Mouse (Mus musculus): ENCODE results near the gene Mrm3. TPM values are rescaled to one million over a fixed set of nuclear protein-coding genes. Genes with fewer than 3 reads are reported as not detected.

Gene Mrm3
- total RNA-seq, 2 experiments from 2014 or later, result 16.8 to 18.3 TPM

DNA sequence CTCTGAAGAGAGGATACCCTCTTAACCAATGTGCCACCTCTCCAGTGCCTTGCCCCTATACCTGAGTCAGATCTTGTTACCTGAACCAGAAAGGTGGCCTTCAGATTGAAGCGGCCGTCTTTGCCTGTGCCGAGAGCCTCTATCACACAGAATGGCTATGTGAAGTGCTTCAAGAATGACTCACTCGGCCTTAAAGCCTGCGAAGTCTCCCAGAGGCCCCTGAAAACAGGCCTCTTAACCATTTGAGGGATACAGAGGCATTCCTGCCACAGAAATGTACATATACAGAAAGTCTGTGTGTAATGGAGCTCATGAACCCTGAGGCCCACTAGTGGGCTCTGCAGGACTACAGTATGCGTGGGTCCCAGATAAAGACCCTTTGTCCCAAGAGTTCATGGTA is 40.3 kb downstream of the Mrm3 start:
- DNase-seq (ENCODE audit: low spot score in 2 of 2), result no peak
- intact Hi-C loops (cut with DNase I), result no loop called here

DNA sequence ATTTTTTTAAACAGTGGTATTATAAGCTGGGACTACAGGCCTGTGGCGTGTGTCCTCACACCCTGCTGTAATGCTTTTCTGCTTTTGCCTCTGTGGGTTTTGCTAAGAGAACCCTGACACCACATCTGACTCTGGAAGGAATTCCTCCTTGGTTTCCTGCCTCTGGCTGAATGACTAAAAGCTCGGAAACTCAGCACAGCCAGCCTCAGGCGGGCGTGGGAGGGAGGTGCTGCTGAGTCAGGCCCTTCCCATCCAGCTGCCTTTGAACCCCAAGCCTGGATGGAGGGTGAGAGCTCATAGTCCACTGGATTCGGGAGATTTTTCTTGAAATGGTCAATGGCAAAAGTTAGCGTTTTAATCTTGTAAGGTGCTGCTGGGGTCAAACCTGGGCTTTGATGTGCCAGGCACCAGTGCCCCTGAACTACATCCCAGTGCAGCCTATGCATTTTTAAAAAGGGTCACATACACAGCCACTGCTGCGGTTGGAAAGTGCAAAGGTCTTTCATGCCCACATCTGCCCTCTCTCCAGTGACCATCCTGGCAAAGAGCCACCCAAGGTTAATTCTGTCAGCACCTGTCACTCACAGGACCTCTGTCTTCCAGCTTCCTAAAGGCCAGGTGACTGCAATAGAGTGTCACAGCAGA is 42.0 kb downstream of the Mrm3 start:
- peak in 1 of 2 experiments; percentile 59 for DNase-seq (ENCODE audit: low spot score in 2 of 2)
- intact Hi-C loops (cut with DNase I), result loop anchor here (5.0 kb wide), 1 partner anchor 418 kb away; no protein-coding TSS in a partner anchor

DNA sequence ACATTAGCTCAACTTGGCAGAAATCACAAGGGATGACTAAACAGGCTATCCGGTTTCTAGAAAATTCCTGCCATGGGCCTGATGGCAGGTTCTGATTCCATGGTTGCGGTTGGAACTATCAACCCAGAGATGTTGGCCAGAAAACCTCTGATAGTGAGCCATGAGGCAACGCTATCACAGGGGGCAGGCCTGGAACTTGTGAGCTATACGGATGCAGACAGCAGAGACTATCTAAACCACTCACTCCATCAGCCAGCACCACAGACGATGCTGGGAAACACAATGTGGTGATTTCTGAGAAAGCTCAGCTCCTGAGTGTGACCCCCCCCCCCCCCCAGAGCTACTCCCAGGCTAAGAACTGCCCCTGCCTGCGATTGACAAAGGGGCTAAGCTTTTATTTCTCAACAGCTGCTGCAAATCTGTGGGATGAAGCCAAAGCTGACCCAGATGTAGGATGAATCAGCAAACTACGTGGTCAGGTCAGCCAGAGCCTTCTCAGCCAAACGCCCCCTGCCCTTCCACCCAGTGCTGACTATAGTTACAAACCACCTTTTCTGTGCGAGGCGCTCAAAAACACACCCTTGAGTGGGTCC is 43.1 kb downstream of the Mrm3 start:
- no peak for DNase-seq (ENCODE audit: low spot score in 2 of 2)
- intact Hi-C loops (cut with DNase I), result loop anchor here (5.0 kb wide), 1 partner anchor 419 kb away; no protein-coding TSS in a partner anchor

DNA sequence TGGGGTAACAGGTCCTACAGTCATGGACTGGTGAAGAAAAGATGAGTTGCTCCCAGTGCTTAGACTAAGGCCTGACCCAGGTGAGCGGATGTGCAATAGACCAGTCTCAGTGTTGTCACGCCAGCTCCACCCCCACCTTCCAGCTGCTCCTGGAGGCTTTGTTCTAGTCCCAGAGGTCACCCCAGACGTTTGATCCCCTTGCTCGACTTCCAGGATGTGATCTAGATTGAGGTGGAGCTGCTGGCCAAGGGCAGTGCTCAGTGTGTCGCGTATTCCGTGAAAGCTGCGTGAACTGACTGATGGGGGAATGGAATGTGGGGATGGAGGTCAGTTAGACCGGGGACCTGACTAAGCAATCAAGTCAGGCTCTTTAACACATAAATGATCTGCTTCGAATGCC is 43.8 kb downstream of the Mrm3 start:
- no peak for DNase-seq (ENCODE audit: low spot score in 2 of 2)
- intact Hi-C loops (cut with DNase I), result loop anchor here (5.0 kb wide), 1 partner anchor 420 kb away; no protein-coding TSS in a partner anchor

DNA sequence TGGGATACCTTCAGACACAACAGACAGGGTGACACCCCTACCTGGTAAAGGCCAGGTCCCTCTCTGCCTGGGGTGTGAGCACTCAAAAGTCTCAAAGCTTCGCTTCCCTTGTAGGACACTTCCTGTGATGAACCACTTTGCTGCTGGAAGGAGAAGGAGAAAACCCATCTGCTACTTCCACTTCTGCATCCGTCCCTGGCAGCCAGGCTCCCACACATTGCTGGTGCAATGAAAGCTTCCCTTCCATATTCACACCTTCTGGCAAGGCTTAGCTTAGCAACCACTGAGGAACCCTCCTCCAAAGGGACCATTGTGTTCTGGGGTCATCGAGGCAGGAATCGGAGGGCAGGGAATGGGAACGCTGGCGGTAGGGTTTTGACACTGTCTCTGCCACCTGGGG is 45.1 kb downstream of the Mrm3 start:
- intact Hi-C loops (cut with DNase I), result loop anchor here (5.0 kb wide), 1 partner anchor 421 kb away; no protein-coding TSS in a partner anchor
- peak; percentile 48 to 82 for DNase-seq (ENCODE audit: low spot score in 2 of 2)

DNA sequence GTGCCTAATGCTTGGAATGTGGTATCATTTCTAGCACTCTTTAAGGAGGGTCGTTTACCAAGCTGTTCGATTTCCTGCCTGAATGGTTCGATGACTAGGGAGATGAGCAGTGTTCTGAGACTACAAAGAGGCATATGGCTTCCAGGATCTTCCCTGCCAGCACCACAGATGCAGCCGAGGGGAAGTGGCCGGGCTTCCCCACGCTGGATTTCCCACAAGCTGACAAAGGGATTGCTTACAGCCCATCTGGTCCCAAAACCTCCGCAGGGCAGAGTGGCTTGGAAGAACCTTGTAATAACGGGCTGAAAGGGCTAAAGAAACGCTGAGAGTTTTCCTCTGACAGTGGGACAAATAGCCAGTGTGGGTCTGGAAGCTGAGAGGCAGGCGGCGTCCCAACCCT is 46.9 kb downstream of the Mrm3 start:
- DNase-seq (ENCODE audit: low spot score in 2 of 2), result peak; percentile 32 to 72
- intact Hi-C loops (cut with DNase I), result no loop called here

DNA sequence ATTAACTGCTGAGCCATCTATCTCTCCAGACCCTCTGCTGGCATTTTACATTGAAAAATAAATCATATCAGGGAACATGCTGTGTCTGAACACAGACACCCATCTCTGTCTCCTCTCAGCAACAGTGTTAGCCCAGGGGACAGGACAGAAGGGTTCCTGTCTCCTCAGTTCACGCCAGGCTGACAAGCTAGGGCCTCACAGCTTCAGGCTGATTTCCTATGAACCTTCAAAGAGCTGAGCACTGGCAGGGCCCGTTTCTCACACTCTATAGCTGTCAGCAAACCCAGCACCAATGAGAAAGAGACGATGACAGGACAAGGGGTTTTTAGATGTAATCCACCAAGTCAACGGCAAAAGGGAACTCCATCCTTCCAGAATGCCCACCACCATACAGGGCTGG is 48.4 kb downstream of the Mrm3 start:
- intact Hi-C loops (cut with DNase I), result no loop called here

DNA sequence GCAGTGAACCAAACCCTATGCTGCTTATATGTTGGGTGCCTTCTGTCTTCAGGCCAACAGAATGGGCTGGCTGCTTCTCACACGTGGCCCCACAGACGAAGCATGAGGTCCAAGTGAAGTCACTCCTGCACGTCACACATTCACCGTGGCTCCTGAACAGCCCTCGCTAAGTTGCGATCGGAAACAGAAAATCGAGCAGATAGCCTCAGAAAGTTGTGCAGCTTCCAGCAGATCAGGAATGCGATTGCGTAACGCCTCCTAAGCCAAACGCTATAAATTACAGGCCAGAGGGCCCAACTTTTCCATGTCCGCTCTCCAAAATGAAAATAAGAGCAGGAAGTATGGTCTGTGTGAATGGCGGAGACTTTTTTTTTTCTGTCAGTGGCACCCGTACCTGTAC is 48.9 kb downstream of the Mrm3 start:
- intact Hi-C loops (cut with DNase I), result no loop called here
- no peak for DNase-seq (ENCODE audit: low spot score in 2 of 2)

More for the DNA sequence above, 48.4 kb downstream of the Mrm3 start:
- no peak for DNase-seq (ENCODE audit: low spot score in 2 of 2)

DNA sequence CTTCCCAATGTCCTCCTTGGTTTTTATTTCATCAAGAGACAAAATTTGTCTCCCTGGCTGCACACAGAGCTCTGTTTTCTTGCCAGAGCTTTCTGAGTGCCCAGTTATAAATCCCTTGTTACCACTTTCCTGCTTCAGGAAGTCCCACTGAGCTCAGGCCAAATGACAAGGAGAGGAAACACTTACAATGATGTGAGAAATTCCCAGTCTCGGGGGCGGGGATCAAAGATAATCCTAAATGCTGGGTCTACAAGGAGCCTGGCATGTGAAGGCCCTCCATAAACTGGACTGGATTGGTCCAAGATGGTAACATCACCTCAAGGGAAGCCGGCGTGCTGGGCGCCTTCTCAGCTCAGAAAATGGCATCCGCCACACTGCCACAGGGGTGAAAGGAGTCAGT is 49.3 kb downstream of the Mrm3 start:
- DNase-seq (ENCODE audit: low spot score in 2 of 2), result no peak
- intact Hi-C loops (cut with DNase I), result no loop called here

DNA sequence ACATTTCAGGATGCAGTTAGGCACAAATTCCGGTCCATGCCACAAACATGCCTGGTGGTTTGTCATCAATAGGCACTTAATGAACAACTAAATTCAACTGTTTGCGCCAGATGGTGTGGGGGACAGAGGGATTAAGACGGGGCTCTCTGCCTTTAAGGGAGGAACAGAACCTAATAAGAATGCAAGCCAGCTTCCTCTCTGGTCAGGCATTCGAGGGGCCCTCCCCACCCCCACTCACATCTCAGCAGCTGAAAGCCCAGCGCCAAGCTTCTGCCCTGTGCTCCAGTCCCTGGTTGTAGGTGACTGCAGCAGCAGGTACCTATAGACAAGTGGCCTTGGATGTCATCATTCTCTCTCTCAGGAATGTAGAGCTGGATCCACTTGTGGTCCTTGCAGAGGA is 50.6 kb downstream of the Mrm3 start:
- intact Hi-C loops (cut with DNase I), result no loop called here
- DNase-seq (ENCODE audit: low spot score in 2 of 2), result no peak

DNA sequence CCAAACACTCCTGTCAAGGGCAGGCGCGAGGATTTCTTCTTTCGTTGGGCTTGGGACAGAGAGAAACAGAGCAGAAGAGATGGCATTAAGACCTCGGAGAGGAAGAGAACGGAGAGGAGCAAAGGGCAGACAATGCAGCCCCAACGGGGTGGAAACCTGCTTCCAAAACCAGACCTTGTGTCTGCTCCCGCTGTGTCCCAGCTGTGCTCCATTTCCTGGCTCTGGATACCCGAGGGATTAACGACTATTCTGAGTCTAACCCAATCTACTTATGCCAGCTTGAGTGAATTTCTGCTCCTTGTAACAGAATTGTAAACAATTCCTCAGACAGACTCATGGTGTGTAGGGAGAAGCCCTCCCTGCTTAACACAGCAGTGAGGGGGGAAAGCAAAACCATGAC is 51.3 kb downstream of the Mrm3 start:
- no peak for DNase-seq (ENCODE audit: low spot score in 2 of 2)
- intact Hi-C loops (cut with DNase I), result no loop called here

DNA sequence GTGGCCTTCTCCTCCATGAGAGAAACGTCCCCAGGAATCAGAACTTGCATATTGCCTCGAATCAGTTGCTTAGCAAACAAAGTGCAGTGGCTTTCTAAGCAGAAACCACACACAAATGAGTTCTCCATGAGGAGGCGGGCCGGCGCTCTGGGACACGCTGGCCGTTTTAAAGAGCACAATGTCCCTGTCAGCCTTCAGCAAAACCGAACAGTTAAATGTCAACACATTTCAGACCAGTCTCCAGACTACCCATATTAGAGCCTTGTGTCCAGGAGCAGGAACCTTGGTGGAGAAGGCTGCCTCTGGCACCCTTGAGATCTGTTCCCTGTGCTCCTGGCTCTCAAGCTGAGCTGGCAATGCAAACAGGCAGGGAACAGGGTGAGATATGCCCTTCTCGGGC is 53.7 kb downstream of the Mrm3 start:
- intact Hi-C loops (cut with DNase I), result no loop called here
- DNase-seq (ENCODE audit: low spot score in 2 of 2), result no peak

DNA sequence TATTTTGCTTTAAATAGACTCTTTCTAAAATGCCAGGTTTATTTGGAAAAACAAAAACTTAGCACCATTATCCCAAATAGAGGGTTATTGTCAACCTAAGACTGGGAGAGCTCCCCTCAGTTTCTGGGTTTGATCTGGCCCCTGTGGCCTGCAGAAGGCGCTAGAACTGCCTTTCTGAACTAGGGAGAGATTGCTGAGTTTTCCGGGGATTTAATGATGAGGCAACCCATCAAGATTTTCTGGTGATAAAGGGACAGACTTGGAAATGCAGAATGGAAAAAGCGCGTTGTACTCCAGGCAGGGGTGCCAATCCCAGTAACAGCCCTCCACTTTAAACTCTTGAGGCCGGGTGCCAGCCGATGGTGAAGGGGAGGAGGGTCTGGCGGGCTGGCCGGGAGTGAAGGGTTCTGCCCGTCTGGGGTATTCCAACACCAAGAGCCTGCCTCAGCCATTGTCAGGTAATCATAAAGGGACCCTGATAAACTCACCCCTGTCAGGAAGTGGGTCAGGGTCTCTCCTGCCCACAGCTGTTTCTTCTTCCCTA is 55.0 kb downstream of the Mrm3 start:
- intact Hi-C loops (cut with DNase I), result no loop called here

More for the DNA sequence above, 55.0 kb downstream of the Mrm3 start:
- no peak for DNase-seq (ENCODE audit: low spot score in 2 of 2)

Other genes starting within 250 kb of the Mrm3 start
- gene 1700016K19Rik, start 243.8 kb upstream of the Mrm3 start, total RNA-seq (2021), result 1 to 10 TPM; 4.6 TPM
- gene Rflnb, start 215.9 kb upstream of the Mrm3 start, total RNA-seq (2021), result 1 to 10 TPM; 8.9 to 9.8 TPM
- 10 to 100 TPM; 78.3 to 81.6 TPM for gene Vps53, start 64.1 kb upstream of the Mrm3 start, total RNA-seq (2021)
- gene Fam57a, start 64.0 kb upstream of the Mrm3 start, total RNA-seq (2021), result 10 to 100 TPM; 15.1 to 16.6 TPM
- 1 to 10 TPM; 1.1 to 1.6 TPM for gene Dbil5, start 26.1 kb upstream of the Mrm3 start, total RNA-seq (2021)
- gene Gemin4, start 26.1 kb upstream of the Mrm3 start, total RNA-seq (2021), result 1 to 10 TPM; 4.6 to 8.8 TPM
- gene Glod4, start within 50 bp of the Mrm3 start, total RNA-seq (2021), result 10 to 100 TPM; 49.2 to 55.2 TPM
- 10 to 100 TPM; 10.3 to 11.5 TPM for gene Nxn, start 155.4 kb downstream of the Mrm3 start, total RNA-seq (2021)
- 10 to 100 TPM; 36.3 to 37.3 TPM for gene Timm22, start 163.2 kb downstream of the Mrm3 start, total RNA-seq (2021)

Measured in left cerebral cortex, postnatal 25 days (tissue).